Comparison of ENCODE assay signal across 9 mouse cellular contexts in genomic region chr5:65478224-65478623, GRCm38 (mm10). TPM values are rescaled to one million over a fixed set of nuclear protein-coding genes. Genes with fewer than 3 reads are reported as not detected.
DNase-seq lines count a peak whose midpoint lies in the region; ATAC-seq and TF ChIP-seq lines count a peak whose summit lies in the region.
"Had no signal": no experiment of that assay in that cellular context is flagged by ENCODE, and none has a peak within 500 bp of the region (broad histone marks: within the 10 kb centered on the region; RNA-seq: fewer than 3 reads in every experiment).

No protein-coding gene starts in this region.

- no peaks in the 10 kb centered on the region for H3K27me3 ChIP-seq in heart, embryonic 12.5 days (replicated peaks)
- no peaks in the 10 kb centered on the region for H3K27me3 ChIP-seq in spleen, adult 2 months (ENCODE audit: control insufficient read depth, insufficient read depth, low read length)

- DNase-seq in heart, adult 18-20 months: peak; percentile 65 to 67
- peak in 1 of 2 experiments; percentile 42 for DNase-seq in spleen, adult 2 months (ENCODE audit: low read depth in 1 of 2, low spot score in 2 of 2)
- no peak for DNase-seq in spleen, postnatal 4 days (ENCODE audit: low spot score in 2 of 2)
- DNase-seq in spleen, postnatal 36 days (ENCODE audit: low spot score in 2 of 2): peak; percentile 50 to 55
- no peak for DNase-seq in urinary bladder, postnatal 25 days (ENCODE audit: low spot score)

- H3K9me3 ChIP-seq in heart, embryonic 12.5 days (replicated peaks): no peaks in the 10 kb centered on the region

- ATAC-seq in heart, embryonic 12.5 days (ENCODE audit: insufficient number of reproducible peaks, low FRiP score): no peak
- no peak for ATAC-seq in erythroid progenitor cell, adult 5-6 weeks (replicated peaks; ENCODE audit: low FRiP score, poor library complexity, severe bottlenecking)

- H3K36me3 ChIP-seq in heart, embryonic 12.5 days: peaks cover 2% of the 10 kb centered on the region; the same call in 1 of the 2 replicates
- no peaks in the 10 kb centered on the region for H3K36me3 ChIP-seq in spleen, adult 2 months (ENCODE audit: control insufficient read depth, insufficient read depth, low read length)

- no peak overlapping the region for H3K4me2 ChIP-seq in heart, embryonic 12.5 days

- H3K27ac ChIP-seq in heart, embryonic 12.5 days (ENCODE audit: poor library complexity, severe bottlenecking): no peak overlapping the region
- H3K27ac ChIP-seq in spleen, adult 2 months (ENCODE audit: insufficient read depth, low read length): no peak overlapping the region
- H3K27ac ChIP-seq in embryonic fibroblast, embryonic 13.5 days (ENCODE audit: insufficient read depth, low read length): no peak overlapping the region

- H3K4me3 ChIP-seq in heart, embryonic 12.5 days: no peak overlapping the region
- no peak overlapping the region for H3K4me3 ChIP-seq in spleen, adult 2 months (ENCODE audit: extremely low read depth, insufficient read depth, insufficient read length)
- H3K4me3 ChIP-seq in embryonic fibroblast, embryonic 13.5 days (ENCODE audit: insufficient read depth, low read length): no peak overlapping the region

- peak; percentile 43; the same call in 1 of the 2 replicates for TF ChIP-seq CTCF in spleen, adult 2 months (IDR thresholded peaks at IDR 0.05; ENCODE audit: extremely low read depth, insufficient read depth, insufficient read length, insufficient replicate concordance)
- TF ChIP-seq CTCF in embryonic fibroblast, embryonic 13.5 days (IDR thresholded peaks at IDR 0.05; ENCODE audit: borderline replicate concordance, insufficient read depth, low read length): peak; percentile 19; the same call in 1 of the 2 replicates

- no peak for TF ChIP-seq POLR2A in spleen, adult 2 months (IDR thresholded peaks at IDR 0.05; ENCODE audit: low read depth, low read length)
- TF ChIP-seq POLR2A in embryonic fibroblast, embryonic 13.5 days (IDR thresholded peaks at IDR 0.05; ENCODE audit: low read depth, low read length): no peak

- no peak overlapping the region for H3K9ac ChIP-seq in heart, embryonic 12.5 days

- H3K4me1 ChIP-seq in heart, embryonic 12.5 days (replicated peaks): peaks cover 15% of the 10 kb centered on the region
- H3K4me1 ChIP-seq in spleen, adult 2 months (ENCODE audit: control insufficient read depth, insufficient read depth, insufficient read length): peaks cover 14% of the 10 kb centered on the region; the same call in 1 of the 2 replicates
- H3K4me1 ChIP-seq in embryonic fibroblast, embryonic 13.5 days (ENCODE audit: control insufficient read depth, insufficient read depth, low read length): peaks cover 18% of the 10 kb centered on the region

- 74% methylated on average over 4 of the region's 4 CpGs for WGBS in heart, embryonic 12.5 days
- 78% methylated on average over 4 of the region's 4 CpGs for WGBS in spleen, adult 2 months

RNA-seq across cellular contexts. Expression of gene Gm43552, which starts 14.4 kb away (rescaled TPM):
- 1 to 10 TPM in 1 of 2 experiments, not detected in 1; 4.0 TPM for total RNA-seq in heart, adult 18-20 months (2021)
- not detected in 2 replicates for polyA plus RNA-seq in heart, embryonic 12.5 days (2016; fragmentation: Nextera tagmentation; extraction: Ambion mirVana)
- not detected in 2 replicates for polyA plus RNA-seq in spleen, adult 2 months (2012; rRNA removed)
- polyA plus RNA-seq in embryonic fibroblast, embryonic 13.5 days (2011; ENCODE audit: insufficient read length, low read depth, missing spikeins): not detected in 2 replicates
- total RNA-seq in erythroid progenitor cell, adult 5-6 weeks (2015; ENCODE audit: low replicate concordance): not detected in 2 replicates
- total RNA-seq in erythroid progenitor cell, adult 5-6 weeks (2017; ENCODE audit: low replicate concordance): not detected in 2 replicates
- polyA plus RNA-seq: neural tube, embryonic 11.5 days had no signal

RNA-seq across cellular contexts. Expression of gene Ugdh, which starts 42.5 kb away (rescaled TPM):
- 10 to 100 TPM; 14.2 to 22.1 TPM for total RNA-seq in heart, adult 18-20 months (2021)
- polyA plus RNA-seq in heart, embryonic 12.5 days (2016; fragmentation: Nextera tagmentation; extraction: Ambion mirVana): 93.5 and 94.4 TPM in 2 replicates
- polyA plus RNA-seq in spleen, adult 2 months (2012; rRNA removed): 3.8 and 4.5 TPM in 2 replicates
- 127 and 148 TPM in 2 replicates for polyA plus RNA-seq in embryonic fibroblast, embryonic 13.5 days (2011; ENCODE audit: insufficient read length, low read depth, missing spikeins)
- 11.9 and 18.0 TPM in 2 replicates for total RNA-seq in erythroid progenitor cell, adult 5-6 weeks (2015; ENCODE audit: low replicate concordance)
- 4.0 and 17.6 TPM in 2 replicates for total RNA-seq in erythroid progenitor cell, adult 5-6 weeks (2017; ENCODE audit: low replicate concordance)

RNA-seq across cellular contexts. Expression of gene Smim14, which starts 58.8 kb away (rescaled TPM):
- total RNA-seq in heart, adult 18-20 months (2021): 100 to 1,000 TPM in 1 of 2 experiments, 10 to 100 TPM in 1; 94.3 to 101 TPM
- 124 and 138 TPM in 2 replicates for polyA plus RNA-seq in heart, embryonic 12.5 days (2016; fragmentation: Nextera tagmentation; extraction: Ambion mirVana)
- 120 and 164 TPM in 2 replicates for polyA plus RNA-seq in spleen, adult 2 months (2012; rRNA removed)
- polyA plus RNA-seq in embryonic fibroblast, embryonic 13.5 days (2011; ENCODE audit: insufficient read length, low read depth, missing spikeins): 110 and 112 TPM in 2 replicates
- total RNA-seq in erythroid progenitor cell, adult 5-6 weeks (2015; ENCODE audit: low replicate concordance): 36.5 and 44.3 TPM in 2 replicates
- total RNA-seq in erythroid progenitor cell, adult 5-6 weeks (2017; ENCODE audit: low replicate concordance): 13.5 and 18.9 TPM in 2 replicates

RNA-seq across cellular contexts. Expression of gene Ube2k, which starts 58.8 kb away (rescaled TPM):
- 10 to 100 TPM; 62.9 to 64.2 TPM for total RNA-seq in heart, adult 18-20 months (2021)
- 142 and 152 TPM in 2 replicates for polyA plus RNA-seq in heart, embryonic 12.5 days (2016; fragmentation: Nextera tagmentation; extraction: Ambion mirVana)
- 9.7 and 11.7 TPM in 2 replicates for polyA plus RNA-seq in spleen, adult 2 months (2012; rRNA removed)
- polyA plus RNA-seq in embryonic fibroblast, embryonic 13.5 days (2011; ENCODE audit: insufficient read length, low read depth, missing spikeins): 179 and 180 TPM in 2 replicates
- total RNA-seq in erythroid progenitor cell, adult 5-6 weeks (2015; ENCODE audit: low replicate concordance): 79.6 and 94.1 TPM in 2 replicates
- 34.3 and 37.0 TPM in 2 replicates for total RNA-seq in erythroid progenitor cell, adult 5-6 weeks (2017; ENCODE audit: low replicate concordance)

Comparison
In these comparisons a context has a peak if more than half of its experiments do, and no peak if none do; other contexts are left out.
1. DNase-seq: peak in heart, adult 18-20 months (2 of 2) and spleen, postnatal 36 days (2 of 2); none in spleen, postnatal 4 days (0 of 2) and urinary bladder, postnatal 25 days (single experiment).
2. RNA of gene Ugdh, which starts 42.5 kb away (polyA plus RNA-seq): 127 to 148 TPM in embryonic fibroblast, embryonic 13.5 days and 93.5 to 94.4 TPM in heart, embryonic 12.5 days; 3.8 to 4.5 TPM in spleen, adult 2 months; every median in the first group is over 10 times any median in the second.